Mouse (Mus musculus) testis, adult 2 months (tissue): ENCODE measurements around the gene Gm4353. TPM values are rescaled to one million over a fixed set of nuclear protein-coding genes. Genes with fewer than 3 reads are reported as not detected.

Source experiments
- H3K27ac ChIP-seq: fragments of 200-500 bp; 2 replicates; pipeline ENCODE4 v1.5.1; 2012; ENCODE audit warnings: low read depth, low read length; ENCODE audit not compliant: control insufficient read depth, insufficient read depth
- H3K27me3 ChIP-seq: fragments of 200-500 bp; 2 replicates; pipeline ENCODE4 v1.6.1; 2012; ENCODE audit warnings: mild to moderate bottlenecking, low read length, moderate library complexity; ENCODE audit not compliant: control insufficient read depth, insufficient read depth
- H3K36me3 ChIP-seq: fragments of 200-500 bp; 2 replicates; pipeline ENCODE4 v1.6.1; 2012; ENCODE audit warnings: mild to moderate bottlenecking, low read length; ENCODE audit not compliant: control insufficient read depth, insufficient read depth
- H3K4me1 ChIP-seq: fragments of 200-500 bp; 2 replicates; pipeline ENCODE4 v1.6.1; 2012; ENCODE audit warnings: low read length; ENCODE audit not compliant: control insufficient read depth, insufficient read depth
- H3K4me3 ChIP-seq: fragments of 200-500 bp; 2 replicates; pipeline ENCODE4 v1.5.1; 2012; ENCODE audit warnings: low read depth, mild to moderate bottlenecking, low read length, moderate library complexity, mixed read lengths; ENCODE audit not compliant: control insufficient read depth
- CTCF ChIP-seq: fragments of 200-500 bp; IDR thresholded peaks from 2 replicates; pipeline ENCODE4 v1.5.1; 2012; ENCODE audit warnings: low read depth, mild to moderate bottlenecking, inconsistent platforms, low read length, moderate library complexity; ENCODE audit not compliant: control insufficient read depth, insufficient read depth, insufficient replicate concordance
- POLR2A ChIP-seq: fragments of 200-500 bp; IDR thresholded peaks from 2 replicates; pipeline ENCODE4 v1.6.1; 2012; ENCODE audit warnings: low read depth, mild to moderate bottlenecking, inconsistent platforms, low read length, moderate library complexity; ENCODE audit not compliant: control insufficient read depth
- polyA plus RNA-seq: library from polyadenylated mRNA; depleted of rRNA; stranded (reverse); fragments of >200 nt; gene quantifications from 2 replicates; pipeline ENCODE4 v1.2.3, GENCODE M21; 2012

Gene Gm4353
- polyA plus RNA-seq, 1 experiment, result 1.6 TPM

GRCm38 (mm10) chr7:116040470-116041019 is 43.9 kb downstream of the Gm4353 start:
- Histone ChIP-seq H3K27me3 (no peaks in the 10 kb centered on the region), H3K4me1 (peaks cover 23% of the 10 kb centered on the region), H3K4me3 (peak overlapping the region; percentile 83), H3K36me3 (peaks cover 2% of the 10 kb centered on the region; the same call in 1 of the 2 replicates), H3K27ac (peak overlapping the region; percentile 8; the same call in 1 of the 2 replicates)
- TF ChIP-seq POLR2A, result no peak
- TF ChIP-seq CTCF, result no peak

GRCm38 (mm10) chr7:116039538-116040466 is 44.6 kb downstream of the Gm4353 start:
- no peaks in the 10 kb centered on the region for H3K27me3 ChIP-seq
- H3K4me1 ChIP-seq, result peaks cover 23% of the 10 kb centered on the region
- TF ChIP-seq POLR2A (peak; percentile 32), CTCF (peak; percentile 79; the same call in 1 of the 2 replicates)
- peak overlapping the region; percentile 8; the same call in 1 of the 2 replicates for H3K27ac ChIP-seq
- peak overlapping the region; percentile 83 for H3K4me3 ChIP-seq
- H3K36me3 ChIP-seq, result peaks cover 2% of the 10 kb centered on the region; the same call in 1 of the 2 replicates

GRCm38 (mm10) chr7:116039196-116039537 is 45.3 kb downstream of the Gm4353 start, which contains the start of gene 1110004F10Rik:
TSS of gene 1110004F10Rik (plus strand) at chr7:116039397.
- Histone ChIP-seq H3K36me3 (peaks cover 2% of the 10 kb centered on the region; the same call in 1 of the 2 replicates), H3K4me3 (peak within 1 kb of the TSS; percentile 83), H3K27ac (peak within 1 kb of the TSS; percentile 8; the same call in 1 of the 2 replicates), H3K4me1 (peaks cover 25% of the 10 kb centered on the region), H3K27me3 (no peaks in the 10 kb centered on the region; the same call in 1 of the 2 replicates)
- TF ChIP-seq CTCF (no peak), POLR2A (no peak)

GRCm38 (mm10) chr7:116038511-116038910 is 45.9 kb downstream of the Gm4353 start, which contains the start of gene Sox6:
TSS of gene Sox6 (minus strand) at chr7:116038796.
- H3K36me3 ChIP-seq, result peaks cover 2% of the 10 kb centered on the region; the same call in 1 of the 2 replicates
- peaks cover 2% of the 10 kb centered on the region for H3K27me3 ChIP-seq
- no peak within 1 kb of the TSS for H3K27ac ChIP-seq
- TF ChIP-seq CTCF, result no peak
- TF ChIP-seq POLR2A, result no peak
- H3K4me3 ChIP-seq, result peak within 1 kb of the TSS; percentile 83
- peaks cover 30% of the 10 kb centered on the region for H3K4me1 ChIP-seq

GRCm38 (mm10) chr7:116038024-116038423 is 46.4 kb downstream of the Gm4353 start:
- Histone ChIP-seq H3K4me3 (no peak overlapping the region), H3K36me3 (peaks cover 2% of the 10 kb centered on the region; the same call in 1 of the 2 replicates), H3K4me1 (peaks cover 33% of the 10 kb centered on the region), H3K27ac (no peak overlapping the region), H3K27me3 (peaks cover 2% of the 10 kb centered on the region)
- TF ChIP-seq POLR2A, result no peak

GRCm38 (mm10) chr7:116036591-116037555 is 47.6 kb downstream of the Gm4353 start:
- H3K36me3 ChIP-seq, result peaks cover 2% of the 10 kb centered on the region; the same call in 1 of the 2 replicates
- no peak for TF ChIP-seq CTCF
- no peak for TF ChIP-seq POLR2A
- peaks cover 2% of the 10 kb centered on the region for H3K27me3 ChIP-seq
- peaks cover 40% of the 10 kb centered on the region for H3K4me1 ChIP-seq
- H3K4me3 ChIP-seq, result no peak overlapping the region; the same call in 1 of the 2 replicates
- H3K27ac ChIP-seq, result no peak overlapping the region

- peaks cover 49% of the 10 kb centered on the region for H3K4me1 ChIP-seq
- peaks cover 5% of the 10 kb centered on the region for H3K27me3 ChIP-seq
- peaks cover 2% of the 10 kb centered on the region; the same call in 1 of the 2 replicates for H3K36me3 ChIP-seq
- H3K27ac ChIP-seq, result no peak overlapping the region
- TF ChIP-seq CTCF (no peak), POLR2A (no peak)
- H3K4me3 ChIP-seq, result no peak overlapping the region
These were observed 48.9 kb downstream of the Gm4353 start for GRCm38 (mm10) chr7:116035504-116035903.
